ENCODE assay signal across 8 mouse cellular contexts in the genomic region with DNA sequence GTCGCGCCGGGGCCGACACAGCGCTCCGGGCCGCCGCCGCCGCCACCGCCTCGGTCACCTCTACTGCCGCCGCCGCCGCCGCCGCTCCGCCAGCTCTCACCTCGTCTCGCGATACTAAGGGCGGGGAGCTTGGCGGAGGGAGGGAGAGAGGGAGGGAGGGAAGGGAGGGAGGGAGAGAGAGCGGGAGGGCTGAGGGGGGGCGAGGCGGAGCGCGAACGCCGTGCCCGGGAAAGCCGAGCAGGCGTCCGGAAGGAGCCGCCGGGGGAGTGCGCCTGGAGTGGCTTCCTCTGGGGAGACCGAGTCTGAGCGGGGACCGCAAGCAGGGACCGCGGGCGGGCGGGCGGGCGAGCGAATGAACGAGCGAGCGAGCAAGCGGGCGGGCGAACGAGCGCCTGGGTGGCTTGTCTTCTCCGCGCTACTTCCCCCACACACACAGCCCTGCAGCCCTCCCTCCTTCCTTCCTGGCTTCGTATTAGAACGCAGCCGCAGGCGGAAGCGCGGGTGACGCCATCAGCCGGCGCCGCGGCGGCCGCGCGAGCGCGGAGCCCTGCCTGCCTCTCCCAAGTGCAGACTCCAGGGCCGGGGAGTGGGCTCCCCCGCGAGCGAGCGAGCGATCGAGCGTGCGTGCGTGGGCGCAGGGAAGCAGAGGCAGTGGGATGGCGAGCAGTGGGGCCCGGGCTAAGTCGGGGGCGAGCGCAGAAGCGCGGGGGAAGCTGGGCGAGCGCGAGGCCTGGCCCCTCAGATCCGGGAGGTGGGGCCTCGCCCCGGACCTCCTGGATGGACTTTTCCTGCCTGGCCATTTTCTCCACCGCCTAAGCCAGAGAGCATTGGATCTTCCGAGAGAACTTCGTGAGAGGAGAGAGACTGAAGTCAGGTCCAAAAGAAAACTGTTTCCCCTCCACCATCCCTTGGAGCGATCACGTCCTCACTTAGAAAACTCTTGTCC. TPM values are rescaled to one million over a fixed set of nuclear protein-coding genes. Genes with fewer than 3 reads are reported as not detected.
DNase-seq lines count a peak whose midpoint lies in the region; ATAC-seq and TF ChIP-seq lines count a peak whose summit lies in the region.

A gene (minus strand): TSS at position 457 of the 946 bp plus-strand sequence.

- ATAC-seq in erythroblast, adult 5-6 weeks (replicated peaks; ENCODE audit: low FRiP score, poor library complexity, severe bottlenecking) = peak; percentile 86
- ATAC-seq in heart, embryonic 11.5 days (replicated peaks; ENCODE audit: insufficient number of reproducible peaks, low FRiP score, low TSS enrichment) = peak; percentile 89
- ATAC-seq in kidney, postnatal 0 days (replicated peaks; ENCODE audit: low FRiP score, low read depth) = peak; percentile 94
- ATAC-seq in liver, embryonic 11.5 days (replicated peaks; ENCODE audit: low FRiP score) = peak; percentile 90
- peak; percentile 93 for ATAC-seq in stomach, embryonic 14.5 days (ENCODE audit: insufficient number of reproducible peaks, insufficient read depth, low FRiP score, low read depth)

- peak; percentile 91 to 92 for DNase-seq in B cell, adult 2 months
- peak; percentile 98 for DNase-seq in brain, adult 2 months (ENCODE audit: low read depth, low spot score)
- DNase-seq in kidney, postnatal 0 days (ENCODE audit: low spot score) = peak; percentile 95
- peak; percentile 91 for DNase-seq in liver, embryonic 11.5 days (ENCODE audit: low spot score)
- DNase-seq in naive thymus-derived CD4-positive, alpha-beta T cell, adult 2 months (ENCODE audit: low read depth) = peak; percentile 93

- H3K9ac ChIP-seq in heart, embryonic 11.5 days (ENCODE audit: low read depth, low read length) = peak within 1 kb of the TSS; percentile 99
- peak within 1 kb of the TSS; percentile 99 for H3K9ac ChIP-seq in kidney, postnatal 0 days (ENCODE audit: low read depth, low read length)
- peak within 1 kb of the TSS; percentile 99 for H3K9ac ChIP-seq in liver, embryonic 11.5 days (ENCODE audit: low read depth, low read length)
- peak within 1 kb of the TSS; percentile 87 for H3K9ac ChIP-seq in stomach, embryonic 14.5 days (replicated peaks; ENCODE audit: low read depth, low read length)

- peak within 1 kb of the TSS; percentile 99 for H3K27ac ChIP-seq in heart, embryonic 11.5 days (ENCODE audit: low read depth, low read length)
- H3K27ac ChIP-seq in kidney, postnatal 0 days = peak within 1 kb of the TSS; percentile 99
- peak within 1 kb of the TSS; percentile 98 for H3K27ac ChIP-seq in liver, embryonic 11.5 days (ENCODE audit: low read depth, low read length)
- peak within 1 kb of the TSS; percentile 100 for H3K27ac ChIP-seq in stomach, embryonic 14.5 days (ENCODE audit: low read length)

- H3K4me3 ChIP-seq in heart, embryonic 11.5 days (ENCODE audit: low read depth, low read length) = peak within 1 kb of the TSS; percentile 98
- peak within 1 kb of the TSS; percentile 97 for H3K4me3 ChIP-seq in kidney, postnatal 0 days (replicated peaks; ENCODE audit: low read depth, low read length)
- H3K4me3 ChIP-seq in liver, embryonic 11.5 days (ENCODE audit: low read depth, low read length) = peak within 1 kb of the TSS; percentile 96
- peak within 1 kb of the TSS; percentile 96 for H3K4me3 ChIP-seq in stomach, embryonic 14.5 days (ENCODE audit: low read depth, low read length)

- no peaks in the 10 kb centered on the region for H3K36me3 ChIP-seq in heart, embryonic 11.5 days (ENCODE audit: control insufficient read depth, insufficient read depth, low read length)
- no peaks in the 10 kb centered on the region for H3K36me3 ChIP-seq in kidney, postnatal 0 days (ENCODE audit: insufficient read depth, low read length)
- H3K36me3 ChIP-seq in liver, embryonic 11.5 days (ENCODE audit: control insufficient read depth, insufficient read depth, low read length) = no peaks in the 10 kb centered on the region; the same call in 1 of the 2 replicates
- no peaks in the 10 kb centered on the region for H3K36me3 ChIP-seq in stomach, embryonic 14.5 days (ENCODE audit: control insufficient read depth, insufficient read depth, low read length)

- H3K4me1 ChIP-seq in heart, embryonic 11.5 days (ENCODE audit: control insufficient read depth, insufficient read depth, low read length) = peaks cover 18% of the 10 kb centered on the region
- H3K4me1 ChIP-seq in kidney, postnatal 0 days (replicated peaks; ENCODE audit: insufficient read depth, low read length) = peaks cover 8% of the 10 kb centered on the region; the same call in 1 of the 2 replicates
- H3K4me1 ChIP-seq in liver, embryonic 11.5 days (replicated peaks; ENCODE audit: control insufficient read depth, insufficient read depth, low read length) = peaks cover 15% of the 10 kb centered on the region
- H3K4me1 ChIP-seq in stomach, embryonic 14.5 days (ENCODE audit: control insufficient read depth, insufficient read depth, low read length) = peaks cover 19% of the 10 kb centered on the region

- WGBS in heart, embryonic 11.5 days (ENCODE audit: insufficient replicate concordance) = under 1% methylated on average over 76 of the region's 104 CpGs
- WGBS in kidney, postnatal 0 days = 0% methylated on average over 69 of the region's 104 CpGs
- whole genome bisulfite sequencing in liver, embryonic 11.5 days = under 1% methylated on average over 62 of the region's 104 CpGs
- under 1% methylated on average over 56 of the region's 104 CpGs for WGBS in stomach, embryonic 14.5 days

- no peaks in the 10 kb centered on the region for H3K27me3 ChIP-seq in heart, embryonic 11.5 days (ENCODE audit: control insufficient read depth, insufficient read depth, low read length)
- H3K27me3 ChIP-seq in kidney, postnatal 0 days (ENCODE audit: insufficient read depth, low read length) = no peaks in the 10 kb centered on the region
- no peaks in the 10 kb centered on the region for H3K27me3 ChIP-seq in liver, embryonic 11.5 days (replicated peaks; ENCODE audit: control insufficient read depth, insufficient read depth, low read length)
- no peaks in the 10 kb centered on the region for H3K27me3 ChIP-seq in stomach, embryonic 14.5 days (ENCODE audit: control insufficient read depth, insufficient read depth, low read length)

- peak within 1 kb of the TSS; percentile 81 for H3K4me2 ChIP-seq in heart, embryonic 11.5 days
- peak within 1 kb of the TSS; percentile 77 for H3K4me2 ChIP-seq in kidney, postnatal 0 days (ENCODE audit: low read length)
- peak within 1 kb of the TSS; percentile 88 for H3K4me2 ChIP-seq in liver, embryonic 11.5 days
- peak within 1 kb of the TSS; percentile 83 for H3K4me2 ChIP-seq in stomach, embryonic 14.5 days (replicated peaks; ENCODE audit: low read depth, low read length)

- no peak for TF ChIP-seq CTCF in kidney, postnatal 0 days (IDR thresholded peaks at IDR 0.05; ENCODE audit: low read depth)

- no peaks in the 10 kb centered on the region for H3K9me3 ChIP-seq in heart, embryonic 11.5 days (replicated peaks; ENCODE audit: control insufficient read depth, low read length)
- H3K9me3 ChIP-seq in kidney, postnatal 0 days (replicated peaks; ENCODE audit: low read length) = no peaks in the 10 kb centered on the region
- no peaks in the 10 kb centered on the region for H3K9me3 ChIP-seq in liver, embryonic 11.5 days (ENCODE audit: control insufficient read depth, low read length)
- no peaks in the 10 kb centered on the region for H3K9me3 ChIP-seq in stomach, embryonic 14.5 days (ENCODE audit: control insufficient read depth, low read depth, low read length)

RNA-seq across cellular contexts. Expression of the gene that starts here (rescaled TPM):
- 43.3 and 46.3 TPM in 2 replicates for total RNA-seq in erythroblast, adult 5-6 weeks (2015; ENCODE audit: low replicate concordance)
- 75.2 and 99.7 TPM in 2 replicates for total RNA-seq in erythroblast, adult 5-6 weeks (2017; ENCODE audit: low replicate concordance)
- 24.2 and 26.8 TPM in 2 replicates for polyA plus RNA-seq in heart, embryonic 11.5 days (2014; fragmentation: Nextera tagmentation; extraction: Ambion mirVana)
- polyA plus RNA-seq in kidney, postnatal 0 days (2015; fragmentation: Nextera tagmentation; extraction: Ambion mirVana) = 23.2 and 23.6 TPM in 2 replicates
- 25.2 and 32.2 TPM in 2 replicates for polyA plus RNA-seq in liver, embryonic 11.5 days (2014; fragmentation: Nextera tagmentation; extraction: Ambion mirVana)
- polyA plus RNA-seq in stomach, embryonic 14.5 days (2014; fragmentation: Nextera tagmentation; extraction: Ambion mirVana) = 41.6 and 43.6 TPM in 2 replicates

Comparison
In these comparisons a context has a peak if more than half of its experiments do, and no peak if none do; other contexts are left out.
1. Peak in every context shown above with its lines: DNase-seq, ATAC-seq, H3K4me3 ChIP-seq and H3K27ac ChIP-seq.